Mouse (Mus musculus) heart, adult 2 months (tissue): Measurements from ENCODE around the gene Elf1.

Experiments
- CTCF ChIP-seq: fragments of 200-600 bp; IDR thresholded peaks from 2 replicates; pipeline ENCODE4 v1.8.1; 2022; ENCODE audit warnings: antibody characterized with exemption, mild to moderate bottlenecking, moderate library complexity
- EP300 ChIP-seq: fragments of 200-500 bp; IDR thresholded peaks from 2 replicates; pipeline ENCODE4 v1.6.1; 2011; ENCODE audit warnings: low read depth, low read length, control low read depth; ENCODE audit not compliant: insufficient read depth
- POLR2A ChIP-seq: fragments of 200-500 bp; IDR thresholded peaks from 2 replicates; pipeline ENCODE4 v1.6.1; 2011; ENCODE audit warnings: mild to moderate bottlenecking, low read depth, low read length, control low read depth; ENCODE audit not compliant: insufficient read depth

GRCm38 (mm10) chr14:79504246-79505006 is 23.4 kb downstream of the Elf1 start:
- TF ChIP-seq POLR2A (no peak), CTCF (no peak), EP300 (no peak)
